Mouse (Mus musculus) kidney, postnatal 25 days (tissue): ENCODE measurements around the gene Defa2.
"Not testable (repeated sequence)": the region's sequence is repeated elsewhere in the genome, so short reads cannot be mapped to it uniquely, and the experiment has no call there.

ENCODE experiments used
- DNase-seq, 2 experiments: peaks; one replicate each; pipeline ENCODE4 v3.0.0; 2021; ENCODE audit warnings: mixed read lengths in 2 of 2

Gene Defa2

GRCm38 (mm10) chr8:21378215-21378614, at the start of gene Defa2:
TSS of gene Defa2 (plus strand) at chr8:21378515.
- DNase-seq = not testable (repeated sequence)

GRCm38 (mm10) chr8:21391511-21391910, 13.2 kb downstream of the Defa2 start, which contains the start of gene Defa33:
TSS of gene Defa33 (plus strand) at chr8:21391811.
- DNase-seq = not testable (repeated sequence)

- DNase-seq = not testable (repeated sequence)
Observed at GRCm38 (mm10) chr8:21427111-21427510, 48.8 kb downstream of the Defa2 start, which contains the start of gene Defa36. TSS of gene Defa36 (plus strand) at chr8:21427411.
